Mouse (Mus musculus) kidney, embryonic 14.5 days (tissue): ENCODE results near the gene Ddx49. TPM values are rescaled to one million over a fixed set of nuclear protein-coding genes. Genes with fewer than 3 reads are reported as not detected.

Source experiments
- ATAC-seq: fragments of 200-750 bp; cut with Nextera tagmentation; 2 replicates; pipeline ENCODE4 v1.8.0; 2017; ENCODE audit warnings: moderate number of reproducible peaks, mild to moderate bottlenecking, moderate TSS enrichment, moderate library complexity; ENCODE audit not compliant: low FRiP score, low TSS enrichment
- H3K27ac ChIP-seq: fragments of 300-500 bp; sonication (generic); 2 replicates; pipeline ENCODE4 v1.5.1; 2014; ENCODE audit warnings: low read depth, mild to moderate bottlenecking, low read length, moderate library complexity, mixed read lengths
- H3K27me3 ChIP-seq: fragments of 300-500 bp; sonication (generic); 2 replicates; pipeline ENCODE4 v1.6.1; 2014; ENCODE audit warnings: mild to moderate bottlenecking, low read length; ENCODE audit not compliant: control insufficient read depth, insufficient read depth
- H3K36me3 ChIP-seq: fragments of 300-500 bp; sonication (generic); 2 replicates; pipeline ENCODE4 v1.6.1; 2014; ENCODE audit warnings: low read length, mixed read lengths; ENCODE audit not compliant: control insufficient read depth, insufficient read depth
- H3K4me1 ChIP-seq: fragments of 300-500 bp; sonication (generic); 2 replicates; pipeline ENCODE4 v1.6.1; 2014; ENCODE audit warnings: low read length, mixed read lengths; ENCODE audit not compliant: control insufficient read depth, insufficient read depth
- H3K4me2 ChIP-seq: fragments of 300-500 bp; sonication (generic); replicated peaks from 2 replicates; pipeline ENCODE4 v1.6.1; 2014; ENCODE audit warnings: low read depth, mild to moderate bottlenecking, low read length
- H3K4me3 ChIP-seq: fragments of 300-500 bp; sonication (generic); 2 replicates; pipeline ENCODE4 v1.5.1; 2014; ENCODE audit warnings: mild to moderate bottlenecking, low read length
- H3K9ac ChIP-seq: fragments of 300-500 bp; sonication (generic); 2 replicates; pipeline ENCODE4 v1.6.1; 2014; ENCODE audit warnings: low read depth, mild to moderate bottlenecking, low read length, moderate library complexity
- H3K9me3 ChIP-seq: fragments of 300-500 bp; sonication (generic); 2 replicates; pipeline ENCODE4 v1.6.1; 2016; ENCODE audit warnings: low read length; ENCODE audit not compliant: control insufficient read depth
- WGBS: fragments of 180-500 bp; shearing (Covaris S2); extraction: QIAGEN DNeasy Blood & Tissue Kit; methylation state at CpG from one replicate; pipeline ENCODE4 v1.1.7; 2014; 5-methylcytosine and 5-hydroxymethylcytosine counted together
- polyA plus RNA-seq: library from polyadenylated mRNA; unstranded; fragments of >200 nt; fragmentation: Nextera tagmentation; extraction: Ambion mirVana; gene quantifications from 2 replicates; pipeline ENCODE4 v1.2.1, GENCODE M21; 2014

Ddx49 gene
- polyA plus RNA-seq, 1 experiment from 2014 or later, result 49.9 TPM

DNA sequence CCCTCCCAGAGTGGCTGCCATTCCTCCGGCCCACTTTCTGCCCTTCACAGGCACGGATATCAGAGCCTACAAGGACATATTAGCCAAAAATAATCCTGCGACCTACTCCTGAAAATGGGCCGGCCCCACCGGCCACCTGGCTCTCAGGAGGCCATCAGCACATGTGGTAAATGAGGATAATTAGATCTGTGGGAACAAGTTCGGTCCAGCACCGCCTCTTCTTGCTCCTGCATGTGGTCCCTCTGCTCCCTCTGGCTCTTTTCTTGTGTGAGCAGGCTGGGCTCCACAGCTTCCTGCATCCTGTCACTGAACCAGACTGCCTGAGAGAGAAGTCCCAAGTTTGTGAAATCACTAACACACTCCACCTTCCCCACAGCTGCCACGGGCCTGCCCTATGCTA is 23.0 kb downstream of the Ddx49 start:
- Histone ChIP-seq H3K4me3 (no peak overlapping the region), H3K9ac (no peak overlapping the region), H3K27me3 (no peaks in the 10 kb centered on the region), H3K27ac (no peak overlapping the region), H3K4me1 (peaks cover 16% of the 10 kb centered on the region), H3K4me2 (no peak overlapping the region), H3K36me3 (no peaks in the 10 kb centered on the region), H3K9me3 (no peaks in the 10 kb centered on the region; the same call in 1 of the 2 replicates)
- no peak for ATAC-seq
- 62% methylated on average over 8 of the region's 8 CpGs for WGBS

DNA sequence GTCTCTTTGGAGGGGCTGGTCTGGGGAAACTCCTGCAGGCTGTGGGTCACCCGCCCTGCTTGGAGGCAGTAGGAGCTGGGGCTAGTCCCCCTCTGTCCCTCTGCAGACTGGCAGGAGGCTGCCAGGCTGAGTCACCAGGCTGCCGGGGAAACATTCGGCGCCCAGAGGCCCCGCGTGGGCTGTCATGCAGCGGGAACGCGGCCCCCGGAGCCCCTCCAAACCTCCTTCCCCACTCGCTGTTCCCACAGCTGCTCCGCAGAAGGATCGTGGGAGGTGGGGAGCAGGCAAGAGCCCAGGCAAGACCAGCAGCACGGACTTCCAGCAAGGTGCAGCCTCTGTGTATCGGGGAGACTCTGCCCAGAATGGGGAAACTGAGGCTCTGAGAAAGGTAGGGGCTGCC is 24.1 kb downstream of the Ddx49 start:
- H3K4me3 ChIP-seq, result no peak overlapping the region
- no peaks in the 10 kb centered on the region for H3K27me3 ChIP-seq
- peak overlapping the region; percentile 28; the same call in 1 of the 2 replicates for H3K9ac ChIP-seq
- no peaks in the 10 kb centered on the region; the same call in 1 of the 2 replicates for H3K9me3 ChIP-seq
- no peak overlapping the region for H3K4me2 ChIP-seq
- no peak overlapping the region for H3K27ac ChIP-seq
- H3K4me1 ChIP-seq, result peaks cover 16% of the 10 kb centered on the region
- WGBS, result 52% methylated on average over 15 of the region's 15 CpGs
- no peak for ATAC-seq
- no peaks in the 10 kb centered on the region for H3K36me3 ChIP-seq

DNA sequence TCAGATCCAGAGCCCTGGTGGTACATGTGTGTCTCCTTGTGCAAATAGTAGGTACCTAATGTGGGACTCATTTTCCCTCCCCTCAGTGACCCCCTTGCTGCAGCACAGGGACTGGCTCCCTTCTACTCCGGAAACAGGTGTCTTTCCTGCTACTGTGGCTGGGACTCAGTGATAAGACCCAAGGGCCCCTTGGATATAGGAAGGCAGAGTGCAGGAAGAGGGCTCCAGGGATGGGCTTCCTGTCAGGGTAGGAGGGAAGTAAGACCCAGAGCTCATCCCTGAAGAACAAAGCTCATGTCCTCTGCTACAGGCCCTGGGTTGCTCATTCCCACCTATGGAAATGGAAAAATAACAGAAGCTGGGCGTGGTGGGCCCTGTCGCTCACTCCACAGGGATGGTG is 25.8 kb downstream of the Ddx49 start:
- Histone ChIP-seq H3K36me3 (no peaks in the 10 kb centered on the region), H3K4me3 (no peak overlapping the region), H3K9ac (no peak overlapping the region), H3K4me1 (peaks cover 7% of the 10 kb centered on the region; the same call in 1 of the 2 replicates), H3K27ac (peak overlapping the region; percentile 15; the same call in 1 of the 2 replicates), H3K9me3 (no peaks in the 10 kb centered on the region; the same call in 1 of the 2 replicates), H3K27me3 (no peaks in the 10 kb centered on the region), H3K4me2 (no peak overlapping the region)
- peak; percentile 17; the same call in 1 of the 2 replicates for ATAC-seq
- 82% methylated on average over 3 of the region's 3 CpGs for WGBS

DNA sequence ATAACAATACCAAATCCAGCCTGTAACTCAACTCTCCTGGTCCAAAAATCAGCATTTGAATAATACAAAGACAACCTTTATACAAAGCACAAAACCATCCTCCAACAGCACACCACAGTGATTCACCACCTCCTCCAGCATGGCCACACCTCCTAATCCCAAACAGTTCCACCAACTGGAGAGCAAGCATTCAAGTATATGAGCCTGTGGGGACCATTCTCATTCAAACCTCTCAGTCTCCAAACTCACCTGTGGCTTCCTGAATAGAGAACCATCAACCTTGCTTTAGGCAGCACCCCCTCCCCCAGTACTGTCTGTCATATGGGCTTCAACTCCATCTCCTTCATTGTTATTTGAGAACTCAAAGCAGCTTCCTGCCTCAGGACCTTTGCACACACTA is 27.9 kb downstream of the Ddx49 start:
- H3K36me3 ChIP-seq, result no peaks in the 10 kb centered on the region
- no peaks in the 10 kb centered on the region for H3K27me3 ChIP-seq
- no peak overlapping the region for H3K27ac ChIP-seq
- no peak overlapping the region for H3K4me3 ChIP-seq
- H3K9ac ChIP-seq, result no peak overlapping the region
- H3K4me2 ChIP-seq, result no peak overlapping the region
- ATAC-seq, result no peak
- H3K9me3 ChIP-seq, result no peaks in the 10 kb centered on the region; the same call in 1 of the 2 replicates
- H3K4me1 ChIP-seq, result peaks cover 4% of the 10 kb centered on the region; the same call in 1 of the 2 replicates

DNA sequence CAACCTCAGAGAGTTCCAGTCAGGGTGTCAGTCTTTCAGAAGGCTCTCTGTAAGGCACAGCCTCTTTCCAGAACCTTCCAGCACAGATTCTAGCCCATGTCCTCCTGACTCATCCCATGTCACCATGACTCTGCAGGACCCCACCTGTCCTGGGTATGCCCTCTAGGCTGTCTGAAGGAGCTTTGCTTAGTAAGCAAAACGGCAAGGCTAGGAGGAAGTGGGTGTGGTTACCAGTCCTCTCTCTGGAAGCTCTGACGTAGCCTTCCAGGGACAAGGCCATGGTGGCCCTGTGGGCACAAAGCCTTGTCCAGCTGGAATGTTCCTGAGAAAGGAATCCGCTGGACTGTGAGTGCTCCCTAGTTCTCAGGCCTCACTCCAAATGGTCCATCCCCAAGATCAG is 29.3 kb downstream of the Ddx49 start:
- Histone ChIP-seq H3K4me1 (peaks cover under 1% of the 10 kb centered on the region; the same call in 1 of the 2 replicates), H3K4me2 (no peak overlapping the region), H3K4me3 (no peak overlapping the region), H3K9ac (no peak overlapping the region), H3K9me3 (no peaks in the 10 kb centered on the region; the same call in 1 of the 2 replicates), H3K27me3 (no peaks in the 10 kb centered on the region), H3K36me3 (no peaks in the 10 kb centered on the region), H3K27ac (no peak overlapping the region)
- WGBS, result 42% methylated on average over 3 of the region's 3 CpGs
- ATAC-seq, result peak; percentile 41; the same call in 1 of the 2 replicates

DNA sequence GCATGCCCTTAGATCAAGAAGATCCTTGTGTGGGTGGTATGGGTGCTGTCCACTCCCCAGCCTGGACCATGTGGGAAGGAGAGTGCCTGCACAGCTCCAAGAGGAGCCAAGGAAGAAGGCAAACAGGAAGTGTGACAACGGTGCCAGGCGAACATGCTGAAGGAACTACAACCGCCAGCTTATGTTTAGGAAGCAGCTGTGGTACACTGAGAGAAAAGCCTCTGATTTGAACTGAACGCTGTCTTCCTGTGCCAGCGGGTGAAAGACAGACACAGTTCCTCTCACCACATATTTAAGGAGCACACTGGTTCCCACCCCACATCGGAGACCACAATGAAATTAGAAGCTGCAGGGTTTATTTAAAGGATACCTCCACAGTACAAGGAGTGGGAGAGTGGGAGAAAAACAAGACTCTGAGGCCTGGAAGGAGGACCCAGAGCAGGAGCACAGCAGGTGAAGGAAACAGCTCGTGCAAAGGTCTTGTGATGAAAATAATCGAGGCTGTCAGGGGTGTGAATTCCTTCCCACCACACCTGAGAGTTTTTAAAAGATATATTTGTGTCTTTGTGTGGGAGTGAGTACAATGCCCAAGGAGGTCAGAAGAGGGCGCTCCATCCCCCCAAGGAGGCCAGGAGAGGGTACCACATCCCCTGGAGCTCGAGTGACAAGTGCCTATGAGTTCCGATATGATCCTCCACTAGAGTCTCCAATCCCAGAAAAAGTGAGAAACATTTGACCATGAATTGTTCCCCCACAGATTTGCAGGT is 33.3 kb downstream of the Ddx49 start:
- no peak for ATAC-seq
- peaks cover 12% of the 10 kb centered on the region for H3K36me3 ChIP-seq
- H3K27ac ChIP-seq, result no peak overlapping the region
- H3K9ac ChIP-seq, result no peak overlapping the region
- H3K4me1 ChIP-seq, result no peaks in the 10 kb centered on the region
- no peak overlapping the region for H3K4me3 ChIP-seq
- H3K9me3 ChIP-seq, result no peaks in the 10 kb centered on the region
- 53% methylated on average over 11 of the region's 11 CpGs for WGBS
- H3K27me3 ChIP-seq, result no peaks in the 10 kb centered on the region
- no peak overlapping the region for H3K4me2 ChIP-seq

DNA sequence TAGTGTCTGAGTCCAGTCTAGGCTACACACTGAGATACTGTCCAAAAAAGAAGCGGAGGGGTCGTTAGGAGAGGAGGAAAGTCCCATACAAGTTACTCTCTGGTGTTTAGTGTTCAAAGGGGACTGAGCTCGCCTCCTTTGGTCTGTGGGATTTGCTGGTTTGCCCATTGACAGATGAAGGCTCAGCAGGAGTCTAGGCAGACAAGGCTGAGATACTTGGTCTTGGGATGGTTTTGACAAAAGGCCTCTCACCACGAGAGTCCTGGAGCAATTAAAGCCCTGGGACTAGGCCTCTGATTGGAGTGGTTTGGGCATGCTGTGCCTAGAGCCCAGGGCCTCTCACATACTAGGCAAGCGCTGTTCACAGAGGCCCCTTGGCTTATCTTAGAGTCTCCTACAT is 34.0 kb downstream of the Ddx49 start:
- H3K27ac ChIP-seq, result no peak overlapping the region
- no peaks in the 10 kb centered on the region for H3K27me3 ChIP-seq
- H3K4me1 ChIP-seq, result no peaks in the 10 kb centered on the region
- H3K4me3 ChIP-seq, result no peak overlapping the region
- H3K9me3 ChIP-seq, result no peaks in the 10 kb centered on the region
- 71% methylated on average over 5 of the region's 5 CpGs for WGBS
- peaks cover 18% of the 10 kb centered on the region for H3K36me3 ChIP-seq
- H3K9ac ChIP-seq, result no peak overlapping the region
- ATAC-seq, result no peak
- H3K4me2 ChIP-seq, result no peak overlapping the region

DNA sequence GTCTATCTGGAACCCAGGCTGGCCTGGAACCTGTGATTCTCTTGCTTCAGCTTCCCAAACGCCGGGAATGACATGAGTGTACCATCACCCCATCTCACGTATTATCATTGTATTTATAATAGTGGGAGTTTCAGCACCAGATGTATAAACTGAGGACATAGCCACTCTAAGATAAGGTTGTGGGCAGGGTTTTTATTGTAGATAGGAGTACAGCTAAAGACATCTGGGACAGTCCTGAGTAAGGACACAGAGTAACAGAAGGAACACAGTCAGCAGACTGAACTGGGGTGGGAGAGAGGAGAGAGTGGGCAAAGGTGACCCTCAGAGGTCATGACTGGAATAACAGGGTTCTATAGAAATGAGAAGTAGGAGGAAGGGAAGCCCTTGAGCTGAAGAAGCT is 34.6 kb downstream of the Ddx49 start:
- Histone ChIP-seq H3K27me3 (no peaks in the 10 kb centered on the region), H3K9me3 (no peaks in the 10 kb centered on the region), H3K4me2 (no peak overlapping the region), H3K36me3 (peaks cover 24% of the 10 kb centered on the region), H3K27ac (no peak overlapping the region), H3K9ac (no peak overlapping the region), H3K4me3 (no peak overlapping the region), H3K4me1 (no peaks in the 10 kb centered on the region)
- ATAC-seq, result no peak
- WGBS, result 81% methylated on average over 3 of the region's 3 CpGs

DNA sequence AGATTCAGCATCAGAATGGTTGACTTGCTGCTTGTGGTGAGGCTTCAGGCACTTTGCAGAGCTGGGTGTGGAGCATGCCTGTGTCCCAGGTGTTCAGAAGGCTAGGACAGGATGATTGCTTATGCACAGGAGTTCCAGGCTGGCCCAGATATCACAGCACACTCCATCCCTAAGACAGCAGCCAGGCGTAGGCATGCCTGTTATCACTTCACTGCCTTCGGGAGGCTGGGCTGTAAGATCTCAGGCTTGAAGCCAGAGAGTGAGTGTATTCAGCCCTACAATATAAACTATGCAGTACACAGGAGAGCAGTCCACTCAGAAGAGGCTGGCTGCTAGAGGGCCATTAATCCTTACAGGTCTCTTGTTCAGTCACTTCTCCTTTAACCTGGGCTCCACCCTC is 43.2 kb downstream of the Ddx49 start:
- no peak for ATAC-seq
- Histone ChIP-seq H3K27ac (no peak overlapping the region), H3K27me3 (no peaks in the 10 kb centered on the region), H3K9ac (no peak overlapping the region), H3K36me3 (peaks cover 96% of the 10 kb centered on the region), H3K4me3 (no peak overlapping the region), H3K4me2 (no peak overlapping the region), H3K4me1 (no peaks in the 10 kb centered on the region), H3K9me3 (no peaks in the 10 kb centered on the region)
- 80% methylated on average over 2 of the region's 2 CpGs for WGBS
